Mouse (Mus musculus) liver, embryonic 13.5 days (tissue): ENCODE data around the gene Btbd9. TPM values are rescaled to one million over a fixed set of nuclear protein-coding genes. Genes with fewer than 3 reads are reported as not detected.
"Not testable (repeated sequence)": the region's sequence is repeated elsewhere in the genome, so short reads cannot be mapped to it uniquely, and the experiment has no call there.

Experiments
- ATAC-seq: fragments of 200-750 bp; cut with Nextera tagmentation; 2 replicates; pipeline ENCODE4 v1.8.0; 2017; ENCODE audit warnings: low read depth, mild to moderate bottlenecking, moderate number of reproducible peaks, moderate library complexity
- DNase-seq: peaks from one replicate; pipeline ENCODE4 v3.0.0; 2022
- H3K27ac ChIP-seq: fragments of 300-500 bp; sonication (generic); 2 replicates; pipeline ENCODE4 v1.5.1; 2015; ENCODE audit warnings: moderate library complexity, mild to moderate bottlenecking, inconsistent platforms
- H3K27me3 ChIP-seq: fragments of 300-500 bp; sonication (generic); 2 replicates; pipeline ENCODE4 v1.6.1; 2015; ENCODE audit warnings: mild to moderate bottlenecking, inconsistent platforms
- H3K36me3 ChIP-seq: fragments of 300-500 bp; sonication (generic); 2 replicates; pipeline ENCODE4 v1.6.1; 2015; ENCODE audit warnings: mild to moderate bottlenecking, inconsistent platforms
- H3K4me1 ChIP-seq: fragments of 300-500 bp; sonication (generic); replicated peaks from 2 replicates; pipeline ENCODE4 v1.6.1; 2015; ENCODE audit warnings: inconsistent platforms
- H3K4me2 ChIP-seq: fragments of 300-500 bp; sonication (generic); 2 replicates; pipeline ENCODE4 v1.6.1; 2015; ENCODE audit warnings: inconsistent platforms, mild to moderate bottlenecking, moderate library complexity
- H3K4me3 ChIP-seq: fragments of 300-500 bp; sonication (generic); replicated peaks from 2 replicates; pipeline ENCODE4 v1.5.1; 2015; ENCODE audit warnings: mild to moderate bottlenecking, inconsistent platforms
- H3K9ac ChIP-seq: fragments of 300-500 bp; sonication (generic); 2 replicates; pipeline ENCODE4 v1.6.1; 2015; ENCODE audit warnings: mild to moderate bottlenecking, inconsistent platforms
- H3K9me3 ChIP-seq: fragments of 300-500 bp; sonication (generic); replicated peaks from 2 replicates; pipeline ENCODE4 v1.6.1; 2016; ENCODE audit warnings: inconsistent platforms
- WGBS: fragments of 180-500 bp; shearing (Covaris S2); methylation state at CpG from one replicate; pipeline ENCODE4 v1.1.7; 2015; ENCODE audit not compliant: insufficient replicate concordance; 5-methylcytosine and 5-hydroxymethylcytosine counted together
- polyA plus RNA-seq: library from polyadenylated mRNA; unstranded; fragments of >200 nt; fragmentation: Nextera tagmentation; extraction: Ambion mirVana; gene quantifications from 2 replicates; pipeline ENCODE4 v1.2.1, GENCODE M21; 2015

Btbd9 gene
- polyA plus RNA-seq, 1 experiment from 2014 or later = 14.5 TPM

DNA sequence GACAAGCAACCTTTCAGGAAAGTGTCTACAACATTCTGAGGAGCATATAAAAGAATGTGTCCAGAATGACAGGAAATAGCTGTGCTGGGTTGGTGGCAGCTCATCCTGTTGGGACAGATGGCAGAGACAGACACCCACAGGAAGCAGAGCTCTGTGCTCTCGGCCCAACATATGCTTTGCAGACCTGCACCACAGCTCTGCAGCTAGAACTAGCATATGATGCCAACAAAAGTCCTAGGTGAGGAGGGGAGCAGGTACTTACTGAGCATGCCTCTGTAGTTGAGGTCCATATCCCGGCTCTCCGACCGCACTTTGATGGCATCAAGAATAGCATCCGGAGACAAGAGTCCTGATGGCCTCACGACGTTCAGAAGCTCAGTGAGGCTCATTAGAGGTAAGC lies 51.8 kb downstream of the Btbd9 start:
- Histone ChIP-seq H3K4me3 (no peak overlapping the region), H3K36me3 (peaks cover 5% of the 10 kb centered on the region; the same call in 1 of the 2 replicates), H3K4me1 (peaks cover 7% of the 10 kb centered on the region; the same call in 1 of the 2 replicates), H3K4me2 (no peak overlapping the region), H3K27me3 (no peaks in the 10 kb centered on the region), H3K27ac (no peak overlapping the region), H3K9ac (no peak overlapping the region), H3K9me3 (no peaks in the 10 kb centered on the region)
- DNase-seq (no peak), ATAC-seq (no peak)
- 51% methylated on average over 7 of the region's 7 CpGs for WGBS

DNA sequence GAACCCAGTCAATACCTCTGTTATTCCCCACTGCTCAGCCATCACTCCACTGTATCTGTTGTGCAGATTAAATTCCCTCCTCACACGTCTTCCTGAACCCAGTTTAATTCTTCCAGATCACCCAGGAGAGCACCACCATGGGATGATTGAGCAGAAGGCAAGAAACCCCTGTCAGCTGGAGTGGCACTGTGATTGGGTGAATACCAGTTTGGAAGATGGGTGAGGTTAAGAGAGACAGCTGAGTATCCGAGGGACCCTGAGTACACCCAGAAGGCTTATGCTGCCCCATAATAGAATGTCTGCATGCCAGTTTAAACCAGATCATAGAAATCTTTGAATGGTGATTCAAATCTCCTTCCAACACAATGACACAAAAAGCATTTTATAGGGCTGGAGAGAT lies 52.5 kb downstream of the Btbd9 start:
- H3K4me2 ChIP-seq = no peak overlapping the region
- H3K9ac ChIP-seq = no peak overlapping the region
- H3K9me3 ChIP-seq = no peaks in the 10 kb centered on the region
- peaks cover 7% of the 10 kb centered on the region; the same call in 1 of the 2 replicates for H3K4me1 ChIP-seq
- ATAC-seq (no peak), DNase-seq (no peak)
- 64% methylated on average over 2 of the region's 2 CpGs for WGBS
- no peak overlapping the region for H3K27ac ChIP-seq
- H3K4me3 ChIP-seq = no peak overlapping the region
- no peaks in the 10 kb centered on the region for H3K27me3 ChIP-seq
- peaks cover 5% of the 10 kb centered on the region; the same call in 1 of the 2 replicates for H3K36me3 ChIP-seq

DNA sequence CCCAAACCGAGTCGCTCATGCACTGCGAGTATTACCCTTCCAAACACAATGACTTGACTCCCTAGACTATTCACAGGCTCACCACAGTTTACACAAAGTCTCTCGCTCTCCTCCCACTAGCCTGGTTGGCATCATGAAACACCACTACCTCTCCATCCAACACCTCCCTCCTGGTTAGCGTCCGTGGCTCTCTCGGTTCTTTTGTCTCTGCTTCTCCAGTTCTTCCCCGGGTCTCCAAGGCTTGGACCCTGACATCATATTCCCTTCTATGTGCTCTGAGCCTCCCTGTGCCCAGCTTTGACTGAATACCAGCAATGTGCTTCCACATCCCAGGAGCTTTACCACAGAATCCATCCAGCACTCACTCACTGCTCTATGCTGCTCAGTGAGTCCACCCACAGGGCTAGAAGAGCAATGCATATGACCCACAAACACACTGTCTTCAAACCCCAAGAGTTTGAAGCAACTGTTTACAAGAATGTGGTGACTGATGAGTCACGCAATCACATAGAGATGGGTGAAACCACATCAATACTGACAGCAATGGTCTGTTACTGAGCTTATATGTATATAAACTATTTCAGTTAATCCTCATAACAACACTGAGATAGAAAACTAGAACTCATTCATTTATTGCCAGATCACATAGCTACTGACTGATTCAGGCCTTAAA lies 53.7 kb downstream of the Btbd9 start:
- H3K9me3 ChIP-seq = no peaks in the 10 kb centered on the region
- no peak for ATAC-seq
- DNase-seq = no peak
- no peaks in the 10 kb centered on the region for H3K27me3 ChIP-seq
- peaks cover 5% of the 10 kb centered on the region; the same call in 1 of the 2 replicates for H3K36me3 ChIP-seq
- H3K4me2 ChIP-seq = no peak overlapping the region
- no peak overlapping the region for H3K27ac ChIP-seq
- no peak overlapping the region for H3K9ac ChIP-seq
- 79% methylated on average over 9 of the region's 9 CpGs for WGBS
- H3K4me1 ChIP-seq = peaks cover 7% of the 10 kb centered on the region; the same call in 1 of the 2 replicates
- H3K4me3 ChIP-seq = no peak overlapping the region

DNA sequence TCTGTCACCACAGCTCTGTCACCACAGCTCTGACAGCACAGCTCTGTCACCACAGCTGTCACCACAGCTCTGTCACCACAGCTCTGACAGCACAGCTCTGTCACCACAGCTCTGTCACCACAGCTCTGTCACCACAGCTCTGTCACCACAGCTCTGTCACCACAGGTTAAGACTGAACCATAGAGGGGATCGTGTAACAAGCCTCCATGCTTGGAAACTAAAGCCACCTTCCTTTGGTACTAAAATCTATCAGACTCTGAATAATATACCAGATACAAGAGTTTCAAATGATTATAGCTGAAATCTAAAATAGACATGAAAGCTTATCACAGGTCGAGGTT lies 57.1 kb downstream of the Btbd9 start:
- H3K36me3 ChIP-seq, H3K4me3 ChIP-seq, H3K9ac ChIP-seq, DNase-seq, H3K4me2 ChIP-seq, H3K9me3 ChIP-seq, H3K4me1 ChIP-seq, H3K27me3 ChIP-seq, H3K27ac ChIP-seq, ATAC-seq: not testable (repeated sequence)
- 56% methylated on average over 2 of the region's 2 CpGs for WGBS

DNA sequence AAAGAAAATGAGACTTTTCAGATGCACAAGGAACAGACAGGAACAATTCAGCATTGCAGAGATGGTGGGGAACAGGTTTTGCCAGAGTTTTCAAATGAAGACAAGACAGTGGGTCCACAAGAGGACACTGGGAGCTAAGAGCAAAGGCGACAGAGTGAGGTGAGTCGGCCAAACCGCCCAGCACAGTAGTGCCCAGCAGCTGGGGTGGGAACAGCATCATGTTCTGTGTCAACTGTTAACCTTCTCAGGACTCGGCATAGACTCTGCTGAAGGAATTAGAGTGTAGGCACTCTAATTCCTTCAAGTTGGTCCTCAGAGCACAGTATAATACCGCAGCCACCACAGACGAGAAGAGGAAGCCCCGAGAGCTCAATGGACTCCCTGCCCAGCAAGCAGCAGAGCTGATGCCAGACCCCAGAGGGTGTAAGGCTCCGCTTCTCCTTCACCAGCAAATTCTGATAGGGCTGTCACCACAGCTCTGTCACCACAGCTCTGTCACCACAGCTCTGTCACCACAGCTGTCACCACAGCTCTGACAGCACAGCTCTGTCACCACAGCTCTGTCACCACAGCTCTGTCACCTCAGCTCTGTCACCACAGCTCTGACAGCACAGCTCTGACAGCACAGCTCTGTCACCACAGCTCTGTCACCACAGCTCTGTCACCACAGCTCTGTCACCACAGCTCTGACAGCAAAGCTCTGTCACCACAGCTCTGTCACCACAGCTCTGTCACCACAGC lies 57.7 kb downstream of the Btbd9 start:
- DNase-seq (no peak), ATAC-seq (no peak)
- Histone ChIP-seq H3K9ac (no peak overlapping the region), H3K4me2 (no peak overlapping the region), H3K27me3 (no peaks in the 10 kb centered on the region), H3K27ac (no peak overlapping the region), H3K36me3 (peaks cover 3% of the 10 kb centered on the region; the same call in 1 of the 2 replicates), H3K9me3 (no peaks in the 10 kb centered on the region), H3K4me1 (no peaks in the 10 kb centered on the region; the same call in 1 of the 2 replicates), H3K4me3 (no peak overlapping the region)
- 65% methylated on average over 8 of the region's 8 CpGs for WGBS

DNA sequence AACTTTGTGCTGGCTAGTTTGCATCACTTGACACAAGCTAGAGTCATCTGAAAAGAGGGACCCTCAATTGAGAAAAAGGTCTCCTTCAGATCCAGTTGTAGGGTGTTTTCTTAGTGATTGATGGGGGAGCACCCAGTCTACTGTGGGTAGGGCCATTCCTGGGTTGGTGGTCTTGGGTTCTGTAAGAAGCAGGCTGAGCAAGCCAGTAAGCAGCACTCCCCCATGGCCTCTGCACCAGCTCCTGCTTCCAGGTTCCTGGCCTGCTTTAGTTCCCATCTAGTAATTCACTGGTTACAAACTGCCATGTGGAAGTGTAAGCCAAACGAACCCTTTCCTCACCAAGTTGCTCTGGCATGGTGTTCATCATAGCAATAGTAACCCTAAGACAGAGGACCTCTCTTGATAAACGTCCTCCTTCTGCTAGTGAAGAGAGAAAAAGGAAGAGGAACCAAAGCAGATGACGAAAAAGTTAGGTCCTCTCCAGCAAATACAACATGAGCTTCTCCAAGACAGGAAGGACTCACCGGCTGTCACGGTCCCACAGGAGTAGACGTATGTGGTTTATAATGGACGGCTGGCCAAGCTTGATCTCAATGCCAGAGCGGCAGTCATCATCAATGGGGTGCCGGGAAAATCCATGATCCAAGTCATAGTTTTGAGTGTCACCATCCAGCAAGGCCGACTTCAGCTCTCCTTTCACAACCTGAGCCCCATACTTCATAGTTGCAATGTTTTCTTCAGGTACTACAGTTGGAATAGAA lies 59.5 kb downstream of the Btbd9 start:
- Histone ChIP-seq H3K4me2 (no peak overlapping the region), H3K36me3 (peaks cover 3% of the 10 kb centered on the region; the same call in 1 of the 2 replicates), H3K27ac (no peak overlapping the region), H3K4me1 (no peaks in the 10 kb centered on the region), H3K9ac (no peak overlapping the region), H3K27me3 (no peaks in the 10 kb centered on the region), H3K4me3 (no peak overlapping the region), H3K9me3 (no peaks in the 10 kb centered on the region)
- ATAC-seq (no peak), DNase-seq (no peak)
- 64% methylated on average over 10 of the region's 10 CpGs for WGBS

DNA sequence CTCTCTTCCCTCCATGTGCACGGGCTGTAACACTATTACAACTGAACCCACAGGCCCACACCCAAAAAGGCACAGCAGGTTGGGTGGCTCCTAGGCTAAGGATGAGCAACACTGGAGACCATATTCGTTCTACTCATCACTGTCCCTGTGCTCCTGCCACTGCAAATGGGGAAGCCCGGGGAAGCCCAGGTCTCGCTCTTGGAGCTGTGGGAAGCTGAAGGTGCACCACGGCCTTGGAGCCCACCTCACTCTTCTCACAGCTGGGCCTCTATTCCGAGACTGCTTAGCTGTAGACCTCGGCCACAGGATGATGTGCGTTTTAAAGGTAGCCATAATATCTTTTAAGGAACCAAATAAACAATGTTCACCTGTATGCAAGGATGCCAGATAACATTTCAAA lies 60.9 kb downstream of the Btbd9 start:
- Histone ChIP-seq H3K36me3 (peaks cover 3% of the 10 kb centered on the region; the same call in 1 of the 2 replicates), H3K4me3 (no peak overlapping the region), H3K27ac (no peak overlapping the region), H3K27me3 (no peaks in the 10 kb centered on the region), H3K9me3 (no peaks in the 10 kb centered on the region), H3K4me2 (no peak overlapping the region), H3K9ac (no peak overlapping the region), H3K4me1 (no peaks in the 10 kb centered on the region)
- WGBS = 69% methylated on average over 8 of the region's 8 CpGs
- DNase-seq = no peak
- ATAC-seq = no peak

DNA sequence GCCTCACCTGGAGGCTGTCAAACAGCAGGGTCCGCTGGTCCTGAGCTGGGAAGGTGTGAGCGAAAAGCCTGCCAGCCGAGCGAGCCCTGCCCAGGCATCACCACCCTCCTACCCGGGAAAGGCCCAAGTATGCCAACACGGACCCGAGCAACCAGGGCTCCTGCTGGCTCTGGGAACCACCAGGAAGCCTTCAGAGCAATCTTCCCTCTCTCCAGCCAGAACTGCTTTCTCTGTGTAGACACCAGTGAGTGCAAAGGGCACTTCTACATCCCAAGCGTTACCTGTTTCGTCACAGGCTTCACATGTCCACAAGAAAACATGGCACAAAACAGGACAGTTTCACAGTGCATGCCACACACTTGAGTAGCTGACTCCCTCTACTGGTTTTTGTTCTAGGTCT lies 63.3 kb downstream of the Btbd9 start:
- 86% methylated on average over 9 of the region's 9 CpGs for WGBS
- Histone ChIP-seq H3K4me2 (no peak overlapping the region), H3K9ac (no peak overlapping the region), H3K4me1 (no peaks in the 10 kb centered on the region), H3K27ac (no peak overlapping the region), H3K36me3 (peaks cover 3% of the 10 kb centered on the region; the same call in 1 of the 2 replicates), H3K27me3 (no peaks in the 10 kb centered on the region), H3K4me3 (no peak overlapping the region), H3K9me3 (no peaks in the 10 kb centered on the region)
- ATAC-seq = no peak
- no peak for DNase-seq

DNA sequence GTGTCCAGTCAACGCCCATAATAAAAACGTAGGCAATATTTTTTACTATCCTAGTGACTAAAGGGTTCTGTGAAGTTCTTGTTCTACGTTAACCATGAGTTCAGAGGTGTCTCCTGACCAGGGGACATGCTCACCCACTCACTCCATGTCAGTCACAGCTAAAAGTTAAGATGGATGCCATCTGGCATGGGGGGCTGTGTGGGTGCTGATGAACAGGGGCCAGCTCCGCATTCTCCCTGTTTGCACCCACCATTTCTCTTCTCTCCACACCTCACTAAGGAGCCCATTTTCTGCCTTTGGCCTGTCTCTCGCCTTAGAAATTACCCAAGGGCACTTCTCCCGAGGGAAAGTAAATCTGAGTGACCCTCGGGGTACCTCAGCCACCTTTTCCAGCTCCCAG lies 63.8 kb downstream of the Btbd9 start:
- DNase-seq = no peak
- peaks cover 3% of the 10 kb centered on the region; the same call in 1 of the 2 replicates for H3K36me3 ChIP-seq
- no peak overlapping the region for H3K4me2 ChIP-seq
- WGBS = 76% methylated on average over 7 of the region's 7 CpGs
- H3K9ac ChIP-seq = no peak overlapping the region
- no peaks in the 10 kb centered on the region for H3K27me3 ChIP-seq
- ATAC-seq = no peak
- no peaks in the 10 kb centered on the region for H3K9me3 ChIP-seq
- H3K4me3 ChIP-seq = no peak overlapping the region
- H3K27ac ChIP-seq = no peak overlapping the region
- no peaks in the 10 kb centered on the region for H3K4me1 ChIP-seq

DNA sequence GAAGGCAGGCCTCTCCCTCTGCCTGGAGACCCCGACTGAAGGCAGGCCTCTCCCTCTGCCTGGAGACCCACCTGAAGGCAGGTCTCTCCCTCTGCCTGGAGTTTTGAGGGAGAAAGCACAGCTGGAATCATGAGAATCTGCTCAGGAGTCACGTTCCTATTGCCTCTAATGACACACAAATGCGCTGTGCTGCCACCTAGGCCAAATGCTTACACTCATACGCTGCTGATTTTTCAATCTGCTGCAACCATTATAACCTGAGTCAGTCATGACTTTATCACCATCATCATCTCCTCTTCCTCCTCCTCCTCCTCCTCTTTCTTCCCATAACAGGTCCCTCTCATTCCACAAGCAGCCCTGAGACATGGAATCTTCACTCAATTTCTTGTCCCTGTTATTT lies 64.3 kb downstream of the Btbd9 start:
- Histone ChIP-seq H3K9me3 (no peaks in the 10 kb centered on the region), H3K27me3 (no peaks in the 10 kb centered on the region), H3K27ac (no peak overlapping the region), H3K36me3 (peaks cover 3% of the 10 kb centered on the region; the same call in 1 of the 2 replicates), H3K9ac (no peak overlapping the region), H3K4me1 (no peaks in the 10 kb centered on the region), H3K4me3 (no peak overlapping the region), H3K4me2 (no peak overlapping the region)
- ATAC-seq (no peak), DNase-seq (no peak)
- 84% methylated on average over 4 of the region's 4 CpGs for WGBS

DNA sequence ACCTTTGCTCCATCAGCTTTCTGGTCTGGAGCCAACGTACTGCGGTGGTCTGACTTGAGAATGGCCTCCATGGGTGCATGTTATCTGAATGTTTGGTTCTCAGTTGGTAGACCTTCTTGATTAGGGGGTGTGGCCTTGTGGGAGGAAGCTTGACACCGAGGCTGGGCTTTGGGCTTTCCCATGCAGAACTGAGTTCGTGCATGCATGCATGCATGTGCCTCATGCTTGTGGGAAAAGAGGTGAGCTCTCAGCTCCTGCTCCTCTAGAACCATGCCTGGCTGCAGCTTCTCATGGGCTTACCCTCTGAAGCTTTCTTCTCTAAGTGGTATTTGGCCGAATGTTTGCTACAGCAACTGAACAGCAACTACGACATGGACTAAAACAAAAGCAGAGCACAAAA lies 64.9 kb downstream of the Btbd9 start:
- Histone ChIP-seq H3K9ac (no peak overlapping the region), H3K9me3 (no peaks in the 10 kb centered on the region), H3K4me3 (no peak overlapping the region), H3K27ac (no peak overlapping the region), H3K4me2 (no peak overlapping the region), H3K4me1 (no peaks in the 10 kb centered on the region), H3K27me3 (no peaks in the 10 kb centered on the region), H3K36me3 (peaks cover under 1% of the 10 kb centered on the region; the same call in 1 of the 2 replicates)
- no peak for ATAC-seq
- 71% methylated on average over 6 of the region's 6 CpGs for WGBS
- DNase-seq = no peak
